Mouse (Mus musculus) forebrain, embryonic 13.5 days (tissue): Measurements from ENCODE around the gene Grn. TPM values are rescaled to one million over a fixed set of nuclear protein-coding genes. Genes with fewer than 3 reads are reported as not detected.

Experiments used
- ATAC-seq: fragments of 200-750 bp; cut with Nextera tagmentation; 2 replicates; pipeline ENCODE4 v1.8.0; 2017
- H3K27ac ChIP-seq: fragments of 300-500 bp; sonication (generic); 2 replicates; pipeline ENCODE4 v1.5.1; 2015; ENCODE audit warnings: inconsistent platforms, mild to moderate bottlenecking, moderate library complexity
- H3K27me3 ChIP-seq: fragments of 300-500 bp; sonication (generic); 2 replicates; pipeline ENCODE4 v1.6.1; 2015; ENCODE audit warnings: mild to moderate bottlenecking, inconsistent platforms
- H3K36me3 ChIP-seq: fragments of 300-500 bp; sonication (generic); 2 replicates; pipeline ENCODE4 v1.6.1; 2015; ENCODE audit warnings: mild to moderate bottlenecking, inconsistent platforms; ENCODE audit not compliant: poor library complexity, severe bottlenecking
- H3K4me1 ChIP-seq: fragments of 300-500 bp; sonication (generic); 2 replicates; pipeline ENCODE4 v1.6.1; 2015; ENCODE audit warnings: inconsistent platforms
- H3K4me2 ChIP-seq: fragments of 300-500 bp; sonication (generic); 2 replicates; pipeline ENCODE4 v1.6.1; 2015; ENCODE audit warnings: inconsistent platforms, mild to moderate bottlenecking, moderate library complexity
- H3K4me3 ChIP-seq: fragments of 300-500 bp; sonication (generic); 2 replicates; pipeline ENCODE4 v1.5.1; 2015; ENCODE audit warnings: mild to moderate bottlenecking, inconsistent platforms
- H3K9ac ChIP-seq: fragments of 300-500 bp; sonication (generic); 2 replicates; pipeline ENCODE4 v1.6.1; 2015; ENCODE audit warnings: mild to moderate bottlenecking, inconsistent platforms
- H3K9me3 ChIP-seq: fragments of 300-500 bp; sonication (generic); replicated peaks from 2 replicates; pipeline ENCODE4 v1.6.1; 2016; ENCODE audit warnings: inconsistent platforms
- WGBS: fragments of 180-500 bp; shearing (Covaris S2); methylation state at CpG from one replicate; pipeline ENCODE4 v1.1.7; 2015; 5-methylcytosine and 5-hydroxymethylcytosine counted together
- microRNA-seq: library from miRNA; unstranded; fragments of <30 nt; microRNA quantifications from one replicate; pipeline ENCODE4, GENCODE M21; 2016
- polyA plus RNA-seq: library from polyadenylated mRNA; unstranded; fragments of >200 nt; fragmentation: Nextera tagmentation; extraction: Ambion mirVana; gene quantifications from 2 replicates; pipeline ENCODE4 v1.2.1, GENCODE M21; 2015

The Grn gene
- polyA plus RNA-seq, 1 experiment from 2014 or later, result 49.5 TPM

GRCm38 (mm10) chr11:102478671-102479070, 48.6 kb downstream of the Grn start:
- ATAC-seq, result no peak
- 89% methylated on average over 3 of the region's 3 CpGs for WGBS
- Histone ChIP-seq H3K9ac (no peak overlapping the region), H3K4me1 (no peaks in the 10 kb centered on the region), H3K4me2 (no peak overlapping the region), H3K27me3 (no peaks in the 10 kb centered on the region), H3K27ac (no peak overlapping the region), H3K9me3 (no peaks in the 10 kb centered on the region), H3K4me3 (no peak overlapping the region), H3K36me3 (peaks cover 71% of the 10 kb centered on the region)

DNA sequence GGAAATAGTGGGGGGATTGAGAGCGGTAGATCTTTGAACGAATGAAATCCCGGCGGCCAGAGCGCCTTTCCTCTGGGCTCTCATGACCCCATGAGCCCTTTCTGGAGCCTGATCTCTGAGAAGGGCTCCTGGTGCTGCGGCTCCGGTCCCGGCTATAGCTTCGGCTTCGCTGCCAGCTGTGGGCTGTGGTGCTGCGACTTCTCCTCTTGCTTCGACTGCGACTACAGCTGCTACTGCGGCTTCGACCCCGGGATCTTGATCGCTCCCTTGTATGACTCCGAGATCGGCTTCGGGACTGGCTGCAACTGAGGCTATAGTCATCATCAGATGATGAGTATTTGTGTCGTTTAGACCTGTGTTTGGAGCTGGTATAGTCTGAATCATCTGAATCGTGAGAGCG, 49.5 kb downstream of the Grn start:
- H3K4me1 ChIP-seq, result no peaks in the 10 kb centered on the region
- ATAC-seq, result no peak
- no peak overlapping the region for H3K4me3 ChIP-seq
- no peak overlapping the region for H3K9ac ChIP-seq
- H3K27ac ChIP-seq, result no peak overlapping the region
- H3K9me3 ChIP-seq, result no peaks in the 10 kb centered on the region
- H3K27me3 ChIP-seq, result no peaks in the 10 kb centered on the region
- no peak overlapping the region for H3K4me2 ChIP-seq
- H3K36me3 ChIP-seq, result peaks cover 72% of the 10 kb centered on the region
- 96% methylated on average over 23 of the region's 23 CpGs for WGBS

DNA sequence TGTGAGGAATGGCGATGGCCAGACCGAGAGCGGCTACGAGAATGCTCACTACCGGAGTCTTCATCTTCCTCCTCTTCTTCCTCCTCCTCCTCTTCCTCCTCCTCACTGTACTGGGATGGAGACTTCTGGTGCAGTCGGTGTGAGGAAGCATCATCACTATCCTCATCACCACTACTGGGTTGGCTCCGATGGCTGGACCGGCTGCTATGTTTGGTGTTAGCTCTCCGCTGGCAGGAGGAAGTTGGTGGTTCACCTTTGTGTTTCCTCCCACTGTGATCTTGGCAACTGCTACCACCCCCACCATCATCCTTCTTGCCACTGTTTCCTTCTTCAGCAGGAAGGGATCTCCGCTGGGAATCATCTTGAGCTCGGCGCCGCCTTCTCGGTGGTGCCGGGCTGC, 50.0 kb downstream of the Grn start:
- H3K9ac ChIP-seq, result no peak overlapping the region
- H3K4me2 ChIP-seq, result no peak overlapping the region
- no peaks in the 10 kb centered on the region for H3K9me3 ChIP-seq
- no peak overlapping the region for H3K27ac ChIP-seq
- peaks cover 72% of the 10 kb centered on the region for H3K36me3 ChIP-seq
- H3K4me3 ChIP-seq, result no peak overlapping the region
- no peaks in the 10 kb centered on the region for H3K27me3 ChIP-seq
- ATAC-seq, result no peak
- 97% methylated on average over 15 of the region's 15 CpGs for WGBS
- H3K4me1 ChIP-seq, result no peaks in the 10 kb centered on the region

DNA sequence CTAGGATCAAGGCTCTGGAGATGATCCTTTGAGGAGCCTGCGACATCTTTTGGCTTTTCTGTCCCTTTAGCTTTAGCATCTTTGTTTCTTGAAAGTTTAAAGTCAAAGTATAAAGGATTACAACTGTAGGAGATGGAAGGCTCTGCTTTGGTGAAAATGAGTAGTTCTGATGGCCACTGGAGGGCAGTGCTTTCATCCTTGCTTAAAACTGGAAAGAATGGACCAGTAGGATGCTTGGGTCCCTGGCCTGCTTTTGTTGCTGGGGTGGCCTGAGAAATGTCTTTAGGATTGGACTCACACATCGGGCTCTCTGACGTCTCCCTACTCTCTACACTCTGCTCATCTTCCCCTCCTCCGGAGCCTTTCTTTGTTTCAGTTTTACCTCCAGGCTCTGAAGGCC, 50.8 kb downstream of the Grn start:
- Histone ChIP-seq H3K9me3 (no peaks in the 10 kb centered on the region), H3K36me3 (peaks cover 69% of the 10 kb centered on the region), H3K9ac (no peak overlapping the region), H3K4me1 (no peaks in the 10 kb centered on the region), H3K4me2 (no peak overlapping the region), H3K4me3 (no peak overlapping the region), H3K27ac (no peak overlapping the region), H3K27me3 (no peaks in the 10 kb centered on the region)
- WGBS, result 85% methylated on average over 4 of the region's 4 CpGs
- ATAC-seq, result no peak

DNA sequence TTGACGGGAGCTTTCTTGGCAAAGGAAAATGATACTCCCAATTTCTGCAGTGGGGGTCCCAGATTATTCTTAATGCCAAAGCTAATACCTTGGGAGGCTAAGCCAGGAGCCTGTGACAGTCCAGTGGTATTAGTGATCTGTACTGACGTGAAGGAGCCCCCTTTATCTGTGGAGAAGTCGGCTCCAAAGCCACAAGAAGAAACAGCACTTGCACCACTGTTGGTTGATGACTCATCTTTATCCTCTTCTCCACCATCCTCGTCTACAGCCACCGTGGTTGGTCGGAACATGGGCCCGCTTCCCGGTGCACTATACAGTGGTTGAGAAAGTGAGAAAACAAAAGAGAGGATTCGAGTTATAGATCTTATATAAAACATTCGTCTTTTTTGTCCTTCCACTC, 51.7 kb downstream of the Grn start:
- H3K27ac ChIP-seq, result no peak overlapping the region
- peaks cover 78% of the 10 kb centered on the region for H3K36me3 ChIP-seq
- no peak overlapping the region for H3K9ac ChIP-seq
- no peak overlapping the region for H3K4me3 ChIP-seq
- ATAC-seq, result no peak
- no peaks in the 10 kb centered on the region for H3K4me1 ChIP-seq
- H3K4me2 ChIP-seq, result no peak overlapping the region
- H3K27me3 ChIP-seq, result no peaks in the 10 kb centered on the region
- 93% methylated on average over 10 of the region's 10 CpGs for WGBS
- no peaks in the 10 kb centered on the region for H3K9me3 ChIP-seq

Small RNA genes lying within 50 kb of the gene (microRNA-seq; reads per million reads assigned to microRNA genes)
- gene Mir6930, result not detected

Other genes with a start within 250 kb of the Grn start
- gene Lsm12, start 245.0 kb upstream of the Grn start, polyA plus RNA-seq, result 155 and 158 TPM in 2 replicates
- 21.5 and 25.6 TPM in 2 replicates for gene G6pc3, start 240.7 kb upstream of the Grn start, polyA plus RNA-seq
- 88.2 TPM in 2 replicates for gene Hdac5, start 200.1 kb upstream of the Grn start, polyA plus RNA-seq
- 11.0 and 13.7 TPM in 2 replicates for gene BC030867, start 181.4 kb upstream of the Grn start, polyA plus RNA-seq
- gene Asb16, start 161.6 kb upstream of the Grn start, polyA plus RNA-seq, result not detected in 2 replicates
- gene Tmub2, start 145.4 kb upstream of the Grn start, polyA plus RNA-seq, result 63.2 and 69.6 TPM in 2 replicates
- 21.8 and 22.7 TPM in 2 replicates for gene Atxn7l3, start 133.7 kb upstream of the Grn start, polyA plus RNA-seq
- gene Ubtf, start 110.6 kb upstream of the Grn start, polyA plus RNA-seq, result 96.1 and 98.8 TPM in 2 replicates
- 2.6 and 6.5 TPM in 2 replicates for gene Slc4a1, start 64.1 kb upstream of the Grn start, polyA plus RNA-seq
- gene Rundc3a, start 36.9 kb upstream of the Grn start, polyA plus RNA-seq, result 93.9 and 94.8 TPM in 2 replicates
- 157 and 159 TPM in 2 replicates for gene Slc25a39, start 22.4 kb upstream of the Grn start, polyA plus RNA-seq
- gene Fam171a2, start 17.4 kb downstream of the Grn start, polyA plus RNA-seq, result 8.5 and 9.3 TPM in 2 replicates
- gene Itga2b, start 39.8 kb downstream of the Grn start, polyA plus RNA-seq, result 2.9 and 3.8 TPM in 2 replicates
- gene Gpatch8, start 126.1 kb downstream of the Grn start, polyA plus RNA-seq, result 75.1 and 83.8 TPM in 2 replicates
- 8.8 and 17.2 TPM in 2 replicates for gene Gm11627, start 149.1 kb downstream of the Grn start, polyA plus RNA-seq
- 22.0 and 24.4 TPM in 2 replicates for gene Fzd2, start 174.1 kb downstream of the Grn start, polyA plus RNA-seq
- 0.09 and 0.13 TPM in 2 replicates for gene Meioc, start 233.4 kb downstream of the Grn start, polyA plus RNA-seq